Comparison of ENCODE assay signal across 10 mouse cellular contexts in genomic region chr13:74167492-74167891, GRCm38 (mm10). TPM values are rescaled to one million over a fixed set of nuclear protein-coding genes. Genes with fewer than 3 reads are reported as not detected.
DNase-seq lines count a peak whose midpoint lies in the region; ATAC-seq lines count a peak whose summit lies in the region.
"Had no signal": no experiment of that assay in that cellular context is flagged by ENCODE, and none has a peak within 500 bp of the region (broad histone marks: within the 10 kb centered on the region; RNA-seq: fewer than 3 reads in every experiment).

No protein-coding gene starts in this region.

- peaks cover 12% of the 10 kb centered on the region for H3K4me1 ChIP-seq in forebrain, embryonic 15.5 days
- peaks cover 10% of the 10 kb centered on the region for H3K4me1 ChIP-seq in hindbrain, embryonic 15.5 days (replicated peaks)

- H3K27me3 ChIP-seq in forebrain, embryonic 15.5 days, result no peaks in the 10 kb centered on the region
- H3K27me3 ChIP-seq in hindbrain, embryonic 15.5 days, result no peaks in the 10 kb centered on the region
- H3K27me3 ChIP-seq: CH12.LX had no signal

- DNase-seq in gastrocnemius, adult 18-20 months (ENCODE audit: low spot score), result peak; percentile 11
- DNase-seq in gastrocnemius, postnatal 36 days, result no peak
- peak; percentile 57 for DNase-seq in 3134 (ENCODE audit: extremely low read depth, insufficient read length, low spot score)
- DNase-seq in frontal cortex, postnatal 25 days (ENCODE audit: low spot score in 2 of 2), result no peak
- no peak for DNase-seq in frontal cortex, adult 2 months (ENCODE audit: extremely low spot score in 1 of 2, low spot score in 1 of 2)
- DNase-seq in kidney, postnatal 10 days, result no peak

- H3K9ac ChIP-seq in forebrain, embryonic 15.5 days (replicated peaks), result no peak overlapping the region
- H3K9ac ChIP-seq in hindbrain, embryonic 15.5 days, result no peak overlapping the region

- intact Hi-C loops in gastrocnemius, postnatal 36 days (cut with DNase I), result no loop called here

- no peaks in the 10 kb centered on the region for H3K9me3 ChIP-seq in forebrain, embryonic 15.5 days
- no peaks in the 10 kb centered on the region for H3K9me3 ChIP-seq in hindbrain, embryonic 15.5 days
- H3K9me3 ChIP-seq: limb, embryonic 12.5 days had no signal

- WGBS in forebrain, embryonic 15.5 days, result 93% methylated on average over 2 of the region's 2 CpGs
- WGBS in hindbrain, embryonic 15.5 days, result 95% methylated on average over 2 of the region's 2 CpGs

- no peak overlapping the region for H3K4me2 ChIP-seq in forebrain, embryonic 15.5 days (replicated peaks)
- peak overlapping the region; percentile 78 for H3K4me2 ChIP-seq in hindbrain, embryonic 15.5 days

- no peak overlapping the region for H3K4me3 ChIP-seq in forebrain, embryonic 15.5 days
- no peak overlapping the region for H3K4me3 ChIP-seq in hindbrain, embryonic 15.5 days

- ATAC-seq in forebrain, embryonic 15.5 days (replicated peaks), result peak; percentile 31
- ATAC-seq in hindbrain, embryonic 15.5 days (ENCODE audit: low FRiP score, low read depth), result peak; percentile 16; the same call in 1 of the 2 replicates

- H3K36me3 ChIP-seq in forebrain, embryonic 15.5 days, result peaks cover 26% of the 10 kb centered on the region
- peaks cover 28% of the 10 kb centered on the region for H3K36me3 ChIP-seq in hindbrain, embryonic 15.5 days

- no peak overlapping the region for H3K27ac ChIP-seq in forebrain, embryonic 15.5 days (replicated peaks)
- no peak overlapping the region for H3K27ac ChIP-seq in hindbrain, embryonic 15.5 days (replicated peaks)
- H3K27ac ChIP-seq: limb, embryonic 12.5 days had no signal

RNA-seq across cellular contexts. Expression of gene Exoc3, which starts 41.0 kb away (rescaled TPM):
- 10 to 100 TPM; 31.3 to 34.7 TPM for total RNA-seq in gastrocnemius, adult 18-20 months (2021)
- total RNA-seq in gastrocnemius, postnatal 36 days (2021), result 10 to 100 TPM; 27.7 to 29.6 TPM
- polyA plus RNA-seq in forebrain, embryonic 15.5 days (2015; fragmentation: Nextera tagmentation; extraction: Ambion mirVana), result 110 and 123 TPM in 2 replicates
- 117 TPM in 2 replicates for polyA plus RNA-seq in hindbrain, embryonic 15.5 days (2015; fragmentation: Nextera tagmentation; extraction: Ambion mirVana)
- 49.9 and 52.2 TPM in 2 replicates for polyA plus RNA-seq in frontal cortex, adult 2 months (2012; rRNA removed)

RNA-seq across cellular contexts. Expression of gene Slc9a3, which starts 46.2 kb away (rescaled TPM):
- under 1 TPM; 0.17 to 0.30 TPM for total RNA-seq in gastrocnemius, adult 18-20 months (2021)
- under 1 TPM; 0.54 to 0.56 TPM for total RNA-seq in gastrocnemius, postnatal 36 days (2021)
- polyA plus RNA-seq in forebrain, embryonic 15.5 days (2015; fragmentation: Nextera tagmentation; extraction: Ambion mirVana), result not detected in 2 replicates
- polyA plus RNA-seq in hindbrain, embryonic 15.5 days (2015; fragmentation: Nextera tagmentation; extraction: Ambion mirVana), result 0.10 and 0.24 TPM in 2 replicates
- 0.61 and 0.84 TPM in 2 replicates for polyA plus RNA-seq in frontal cortex, adult 2 months (2012; rRNA removed)
- total RNA-seq: CH12.LX had no signal
- polyA plus RNA-seq: limb, embryonic 12.5 days had no signal

Comparison
In these comparisons a context has a peak if more than half of its experiments do, and no peak if none do; other contexts are left out.
1. DNase-seq: peak in gastrocnemius, adult 18-20 months (single experiment) and 3134 (single experiment); none in gastrocnemius, postnatal 36 days (0 of 2), frontal cortex, postnatal 25 days (0 of 2), frontal cortex, adult 2 months (0 of 2) and kidney, postnatal 10 days (single experiment).